Mouse (Mus musculus): Measurements from ENCODE around the gene Lefty2.

- TF ChIP-seq CEBPB (IDR thresholded peaks at IDR 0.05; ENCODE audit: low read depth) (no peak), CTCF (IDR thresholded peaks at IDR 0.05; ENCODE audit: control insufficient read depth, insufficient read depth, insufficient read length) (no peak), MAX (IDR thresholded peaks at IDR 0.05) (no peak), FOSL1 (IDR thresholded peaks at IDR 0.05; ENCODE audit: insufficient read depth, low read length, poor library complexity, severe bottlenecking) (no peak), MYOD1 (IDR thresholded peaks at IDR 0.05; ENCODE audit: control insufficient read depth, insufficient read length, low read depth) (no peak), USF1 (IDR thresholded peaks at IDR 0.05; ENCODE audit: low read depth) (no peak)
These were observed at the start of gene Lefty2 for GRCm38 (mm10) chr1:180892808-180893207.

All from C2C12 (cell line).